Mouse (Mus musculus) cerebellum, postnatal 10 days (tissue): ENCODE results near the gene Nup155.

Source experiments
- DNase-seq, 2 experiments: peaks; one replicate each; pipeline ENCODE4 v3.0.0; 2021; ENCODE audit warnings: mixed read lengths in 2 of 2

Gene Nup155

DNA sequence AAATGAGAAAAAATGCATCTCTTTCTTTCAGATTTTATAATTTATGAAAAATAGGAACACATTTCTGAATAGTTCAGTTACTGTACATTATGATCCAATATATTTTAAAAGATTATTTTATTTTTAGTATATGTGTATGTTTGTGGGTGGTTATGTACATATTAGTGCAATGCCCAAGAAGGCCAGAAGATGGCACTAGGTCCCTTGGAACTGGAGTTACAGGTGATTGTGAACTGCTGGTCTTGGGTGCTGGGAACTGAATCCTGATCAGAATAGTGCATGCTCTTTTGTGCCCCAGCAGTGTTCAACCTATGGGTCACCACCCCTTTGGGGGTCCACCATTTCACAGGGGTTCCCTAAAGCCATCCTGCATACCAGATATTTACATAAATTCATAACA is 91.2 kb downstream of the Nup155 start:
- peak in 1 of 2 experiments; percentile 5 for DNase-seq

DNA sequence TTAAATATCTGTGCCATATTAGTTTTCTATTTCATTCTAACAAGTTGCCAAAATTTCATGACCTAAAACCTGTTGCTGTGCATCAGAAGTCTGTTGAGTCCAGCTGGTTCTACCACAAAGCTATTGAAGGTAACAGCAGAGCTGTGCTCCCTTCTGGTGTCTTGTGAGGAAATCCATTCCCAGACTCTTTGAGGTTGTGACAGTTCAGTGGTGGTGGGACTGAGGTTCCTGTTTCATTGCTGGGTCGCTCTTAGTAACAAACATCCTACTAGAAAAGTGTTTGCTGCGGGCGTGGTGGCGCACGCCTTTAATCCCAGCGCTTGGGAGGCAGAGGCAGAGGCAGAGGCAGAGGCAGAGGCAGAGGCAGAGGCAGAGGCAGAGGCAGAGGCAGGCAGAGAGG is 99.3 kb downstream of the Nup155 start:
- DNase-seq = no peak
